Mouse (Mus musculus): ENCODE measurements around the gene Tex50. TPM values are rescaled to one million over a fixed set of nuclear protein-coding genes. Genes with fewer than 3 reads are reported as not detected.
"Not testable (repeated sequence)": the region's sequence is repeated elsewhere in the genome, so short reads cannot be mapped to it uniquely, and the experiment has no call there.

The Tex50 gene
- polyA plus RNA-seq (2014; fragmentation: Nextera tagmentation; extraction: Ambion mirVana): 0.22 and 0.28 TPM in 2 replicates

GRCm38 (mm10) chr1:161159214-161159613, at the start of gene Tex50:
Gene Tex50, minus strand, starts transcription at chr1:161159314.
- no peak within 1 kb of the TSS for H3K4me3 ChIP-seq (ENCODE audit: control insufficient read depth in 1 of 2, insufficient read depth in 1 of 2, low read depth in 1 of 2, low read length in 2 of 2)
- no peaks in the 10 kb centered on the region for H3K27me3 ChIP-seq (ENCODE audit: control insufficient read depth, insufficient read depth, low read length)
- H3K36me3 ChIP-seq (ENCODE audit: control insufficient read depth, insufficient read depth, low read length): no peaks in the 10 kb centered on the region
- H3K9me3 ChIP-seq (ENCODE audit: control insufficient read depth, low read length): peaks cover 4% of the 10 kb centered on the region; the same call in 1 of the 2 replicates
- no peak for ATAC-seq (ENCODE audit: insufficient number of reproducible peaks, insufficient read depth, low FRiP score, low read depth)
- no peak within 1 kb of the TSS for H3K4me2 ChIP-seq (ENCODE audit: low read length)
- H3K4me1 ChIP-seq (ENCODE audit: control insufficient read depth in 2 of 2, insufficient read depth in 2 of 2, low read length in 2 of 2): no peaks in the 10 kb centered on the region; a peak in 1 of 4 replicates
- H3K9ac ChIP-seq (ENCODE audit: low read length): no peak within 1 kb of the TSS
- WGBS: 82% methylated on average over 3 of the region's 3 CpGs
- no peak within 1 kb of the TSS for H3K27ac ChIP-seq (replicated peaks in 1 of 2; ENCODE audit: control insufficient read depth in 1 of 2, insufficient read depth in 1 of 2, low read depth in 2 of 2, low read length in 2 of 2)

- H3K9me3 ChIP-seq (ENCODE audit: control insufficient read depth, low read length): no peaks in the 10 kb centered on the region
- WGBS: 61% methylated on average over 5 of the region's 5 CpGs
- H3K27ac ChIP-seq (replicated peaks in 1 of 2; ENCODE audit: control insufficient read depth in 1 of 2, insufficient read depth in 1 of 2, low read depth in 2 of 2, low read length in 2 of 2): no peak overlapping the region
- H3K4me2 ChIP-seq (ENCODE audit: low read length): no peak overlapping the region
- no peak overlapping the region for H3K9ac ChIP-seq (ENCODE audit: low read length)
- no peaks in the 10 kb centered on the region for H3K27me3 ChIP-seq (ENCODE audit: control insufficient read depth, insufficient read depth, low read length)
- H3K4me1 ChIP-seq (ENCODE audit: control insufficient read depth in 2 of 2, insufficient read depth in 2 of 2, low read length in 2 of 2): peaks cover 0 to 4% of the 10 kb centered on the region in 2 experiments; a peak in 1 of 4 replicates
- ATAC-seq (ENCODE audit: insufficient number of reproducible peaks, insufficient read depth, low FRiP score, low read depth): no peak
- H3K4me3 ChIP-seq (ENCODE audit: control insufficient read depth in 1 of 2, insufficient read depth in 1 of 2, low read depth in 1 of 2, low read length in 2 of 2): no peak overlapping the region
- H3K36me3 ChIP-seq (ENCODE audit: control insufficient read depth, insufficient read depth, low read length): no peaks in the 10 kb centered on the region
Measured at GRCm38 (mm10) chr1:161199856-161200255, 40.7 kb upstream of the Tex50 start.

GRCm38 (mm10) chr1:161196364-161196763, 37.2 kb upstream of the Tex50 start:
- not testable (repeated sequence) for H3K36me3 ChIP-seq (ENCODE audit: control insufficient read depth, insufficient read depth, low read length); H3K4me1 ChIP-seq (ENCODE audit: control insufficient read depth in 2 of 2, insufficient read depth in 2 of 2, low read length in 2 of 2); H3K9me3 ChIP-seq (ENCODE audit: control insufficient read depth, low read length); ATAC-seq (ENCODE audit: insufficient number of reproducible peaks, insufficient read depth, low FRiP score, low read depth); H3K27me3 ChIP-seq (ENCODE audit: control insufficient read depth, insufficient read depth, low read length)
- H3K27ac ChIP-seq (replicated peaks in 1 of 2; ENCODE audit: control insufficient read depth in 1 of 2, insufficient read depth in 1 of 2, low read depth in 2 of 2, low read length in 2 of 2): peak overlapping the region in 1 of 2 experiments; percentile 26; a peak in 1 of 4 replicates
- peak overlapping the region; percentile 68 for H3K4me2 ChIP-seq (ENCODE audit: low read length)
- H3K4me3 ChIP-seq (ENCODE audit: control insufficient read depth in 1 of 2, insufficient read depth in 1 of 2, low read depth in 1 of 2, low read length in 2 of 2): peak overlapping the region; percentile 46 to 53
- 58% methylated on average over 11 of the region's 11 CpGs for WGBS
- H3K9ac ChIP-seq (ENCODE audit: low read length): peak overlapping the region; percentile 44; the same call in 1 of the 2 replicates

DNA sequence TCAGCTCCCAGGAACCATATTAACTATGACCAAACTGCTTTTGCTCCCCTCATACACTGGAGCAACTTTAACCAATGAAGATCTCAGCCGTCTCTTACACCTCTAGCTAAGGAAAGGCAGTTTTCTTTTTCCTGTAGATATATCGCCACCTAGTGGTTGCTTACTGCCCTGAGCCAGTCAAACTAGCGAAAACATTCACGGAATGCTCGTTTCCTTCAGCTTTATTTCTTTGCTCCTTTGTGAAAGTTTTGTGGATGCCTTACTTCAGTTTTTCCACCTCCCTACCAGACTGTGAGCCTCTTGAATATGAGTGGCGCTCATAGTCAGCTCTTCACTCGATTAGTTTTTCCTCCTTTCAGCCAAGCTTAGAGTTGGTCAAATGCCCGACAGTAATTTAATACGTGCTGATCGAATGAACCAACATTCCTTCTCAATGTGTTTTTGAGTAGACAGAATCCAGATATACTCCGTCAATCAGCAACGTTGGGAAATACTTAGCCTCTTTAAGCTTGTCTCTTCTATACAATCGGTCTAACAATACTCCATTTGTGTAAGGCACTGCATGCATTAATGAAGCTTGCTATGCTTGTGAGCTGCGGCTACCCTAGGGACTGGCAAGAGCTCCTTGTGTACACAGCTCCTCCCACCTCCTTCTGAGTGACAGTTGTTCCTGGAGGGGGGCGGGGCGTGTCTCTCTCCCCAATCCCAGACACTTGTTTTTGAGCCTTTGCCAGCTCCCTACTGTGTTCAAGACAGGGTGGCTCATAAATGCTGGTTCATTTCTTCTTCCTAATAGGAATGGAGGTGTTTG, 36.6 kb upstream of the Tex50 start:
- WGBS: under 1% methylated on average over 16 of the region's 16 CpGs

GRCm38 (mm10) chr1:161190253-161190910, 31.3 kb upstream of the Tex50 start:
- Histone ChIP-seq H3K27ac (replicated peaks in 1 of 2; ENCODE audit: control insufficient read depth in 1 of 2, insufficient read depth in 1 of 2, low read depth in 2 of 2, low read length in 2 of 2) (no peak overlapping the region), H3K27me3 (ENCODE audit: control insufficient read depth, insufficient read depth, low read length) (no peaks in the 10 kb centered on the region), H3K4me3 (ENCODE audit: control insufficient read depth in 1 of 2, insufficient read depth in 1 of 2, low read depth in 1 of 2, low read length in 2 of 2) (no peak overlapping the region), H3K4me2 (ENCODE audit: low read length) (no peak overlapping the region), H3K9ac (ENCODE audit: low read length) (no peak overlapping the region), H3K36me3 (ENCODE audit: control insufficient read depth, insufficient read depth, low read length) (no peaks in the 10 kb centered on the region), H3K9me3 (ENCODE audit: control insufficient read depth, low read length) (0 out of 2 replicates have a peak, but pooled peaks cover 4% of the 10 kb centered on the region), H3K4me1 (ENCODE audit: control insufficient read depth in 2 of 2, insufficient read depth in 2 of 2, low read length in 2 of 2) (no peaks in the 10 kb centered on the region)
- ATAC-seq (ENCODE audit: insufficient number of reproducible peaks, insufficient read depth, low FRiP score, low read depth): no peak
- 64% methylated on average over 9 of the region's 9 CpGs for WGBS

More for the DNA sequence above, 36.6 kb upstream of the Tex50 start:
- Histone ChIP-seq H3K27me3 (ENCODE audit: control insufficient read depth, insufficient read depth, low read length) (no peaks in the 10 kb centered on the region), H3K9ac (ENCODE audit: low read length) (peak overlapping the region; percentile 69), H3K4me1 (ENCODE audit: control insufficient read depth in 2 of 2, insufficient read depth in 2 of 2, low read length in 2 of 2) (peaks cover 0 to 4% of the 10 kb centered on the region in 2 experiments; a peak in 1 of 4 replicates), H3K4me3 (ENCODE audit: control insufficient read depth in 1 of 2, insufficient read depth in 1 of 2, low read depth in 1 of 2, low read length in 2 of 2) (peak overlapping the region; percentile 46 to 53), H3K4me2 (ENCODE audit: low read length) (peak overlapping the region; percentile 68), H3K9me3 (ENCODE audit: control insufficient read depth, low read length) (no peaks in the 10 kb centered on the region), H3K36me3 (ENCODE audit: control insufficient read depth, insufficient read depth, low read length) (no peaks in the 10 kb centered on the region), H3K27ac (replicated peaks in 1 of 2; ENCODE audit: control insufficient read depth in 1 of 2, insufficient read depth in 1 of 2, low read depth in 2 of 2, low read length in 2 of 2) (peak overlapping the region; percentile 26 to 49; a peak in 2 of 4 replicates)
- ATAC-seq (ENCODE audit: insufficient number of reproducible peaks, insufficient read depth, low FRiP score, low read depth): peak; percentile 91

DNA sequence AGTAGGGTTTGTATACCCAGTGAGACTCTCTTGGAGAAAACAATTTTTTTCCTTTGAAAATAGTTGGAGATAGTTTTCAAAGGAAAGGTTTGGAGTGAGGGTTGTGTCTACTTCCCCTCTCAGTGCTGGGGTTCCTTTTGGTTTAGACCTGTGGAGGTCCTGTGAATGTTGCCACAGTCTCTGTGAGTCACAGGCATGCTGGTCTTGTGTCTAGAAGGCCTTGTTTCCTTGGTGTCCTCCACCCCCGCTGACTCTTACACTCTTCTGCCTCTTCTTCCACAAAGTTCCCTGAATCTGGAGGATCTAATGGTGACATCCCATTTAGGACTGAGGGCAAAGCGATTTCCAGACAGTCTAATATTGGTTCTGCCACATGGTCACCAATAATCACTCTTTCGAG, 26.3 kb upstream of the Tex50 start:
- Histone ChIP-seq H3K27me3 (ENCODE audit: control insufficient read depth, insufficient read depth, low read length) (no peaks in the 10 kb centered on the region), H3K36me3 (ENCODE audit: control insufficient read depth, insufficient read depth, low read length) (no peaks in the 10 kb centered on the region), H3K4me2 (ENCODE audit: low read length) (no peak overlapping the region), H3K27ac (replicated peaks in 1 of 2; ENCODE audit: control insufficient read depth in 1 of 2, insufficient read depth in 1 of 2, low read depth in 2 of 2, low read length in 2 of 2) (no peak overlapping the region), H3K4me3 (ENCODE audit: control insufficient read depth in 1 of 2, insufficient read depth in 1 of 2, low read depth in 1 of 2, low read length in 2 of 2) (no peak overlapping the region), H3K9me3 (ENCODE audit: control insufficient read depth, low read length) (0 out of 2 replicates have a peak, but pooled peaks cover 4% of the 10 kb centered on the region), H3K4me1 (ENCODE audit: control insufficient read depth in 2 of 2, insufficient read depth in 2 of 2, low read length in 2 of 2) (no peaks in the 10 kb centered on the region), H3K9ac (ENCODE audit: low read length) (no peak overlapping the region)
- ATAC-seq (ENCODE audit: insufficient number of reproducible peaks, insufficient read depth, low FRiP score, low read depth): no peak
- 79% methylated on average over 3 of the region's 3 CpGs for WGBS

GRCm38 (mm10) chr1:161183677-161184076, 24.6 kb upstream of the Tex50 start:
- H3K4me3 ChIP-seq (ENCODE audit: control insufficient read depth in 1 of 2, insufficient read depth in 1 of 2, low read depth in 1 of 2, low read length in 2 of 2): no peak overlapping the region
- no peak for ATAC-seq (ENCODE audit: insufficient number of reproducible peaks, insufficient read depth, low FRiP score, low read depth)
- no peaks in the 10 kb centered on the region for H3K36me3 ChIP-seq (ENCODE audit: control insufficient read depth, insufficient read depth, low read length)
- no peak overlapping the region for H3K4me2 ChIP-seq (ENCODE audit: low read length)
- H3K4me1 ChIP-seq (ENCODE audit: control insufficient read depth in 2 of 2, insufficient read depth in 2 of 2, low read length in 2 of 2): no peaks in the 10 kb centered on the region
- H3K9me3 ChIP-seq (ENCODE audit: control insufficient read depth, low read length): peaks cover 10% of the 10 kb centered on the region
- H3K9ac ChIP-seq (ENCODE audit: low read length): no peak overlapping the region
- WGBS: 47% methylated on average over 9 of the region's 9 CpGs
- H3K27me3 ChIP-seq (ENCODE audit: control insufficient read depth, insufficient read depth, low read length): no peaks in the 10 kb centered on the region
- no peak overlapping the region for H3K27ac ChIP-seq (replicated peaks in 1 of 2; ENCODE audit: control insufficient read depth in 1 of 2, insufficient read depth in 1 of 2, low read depth in 2 of 2, low read length in 2 of 2)

Measured in heart, embryonic 14.5 days (tissue).